Mouse (Mus musculus): ENCODE measurements at regions not wholly inside any gene's neighbourhood (a gene's known extent, or its start where the extent isn't known, plus 50 kb on each side); places are given as distances from the start of the nearest gene placed in this dataset.

DNA sequence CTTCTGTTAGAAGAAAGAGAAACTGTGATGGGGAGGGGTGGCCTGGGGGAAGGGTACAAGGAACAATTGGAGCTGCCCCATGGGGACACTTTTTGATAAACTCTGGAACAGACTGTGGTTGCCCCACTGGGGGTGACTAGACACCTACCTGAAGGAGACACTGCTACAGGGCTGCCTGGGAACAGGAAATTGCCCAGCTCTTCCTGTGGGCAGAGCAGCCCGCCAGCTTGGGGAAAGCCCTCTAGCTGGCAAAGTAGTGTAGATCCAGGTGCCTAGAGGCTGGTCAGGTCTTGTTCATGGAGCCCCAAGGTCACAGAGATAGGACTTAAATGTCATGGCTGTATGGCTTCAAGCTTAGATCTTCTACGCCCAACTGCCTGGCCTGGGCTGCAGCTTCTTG, 157.9 kb upstream of the Sdk2 start:
- no peak for DNase-seq (ENCODE audit: low spot score in 2 of 2)

DNA sequence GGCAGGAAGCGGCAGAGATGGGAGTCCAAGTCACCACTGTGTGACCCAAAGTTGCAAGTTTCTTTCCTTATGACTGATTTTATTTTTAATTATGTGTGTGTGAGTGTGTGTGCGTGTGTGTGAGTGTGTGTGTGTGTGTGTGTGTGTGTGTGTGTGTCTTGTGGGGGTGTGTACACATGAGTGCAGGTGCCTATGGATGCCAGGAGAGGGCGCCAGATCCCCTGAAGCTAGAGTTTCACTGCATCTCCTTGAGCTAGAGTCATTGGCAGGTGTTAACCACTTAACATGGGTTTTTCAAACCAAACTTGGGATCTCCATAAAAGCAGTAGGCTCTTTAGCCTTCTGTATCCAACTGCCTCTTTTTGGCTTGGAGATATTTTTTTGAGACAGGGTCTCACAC, 156.2 kb upstream of the Sdk2 start:
- DNase-seq (ENCODE audit: low spot score in 2 of 2), result no peak

DNA sequence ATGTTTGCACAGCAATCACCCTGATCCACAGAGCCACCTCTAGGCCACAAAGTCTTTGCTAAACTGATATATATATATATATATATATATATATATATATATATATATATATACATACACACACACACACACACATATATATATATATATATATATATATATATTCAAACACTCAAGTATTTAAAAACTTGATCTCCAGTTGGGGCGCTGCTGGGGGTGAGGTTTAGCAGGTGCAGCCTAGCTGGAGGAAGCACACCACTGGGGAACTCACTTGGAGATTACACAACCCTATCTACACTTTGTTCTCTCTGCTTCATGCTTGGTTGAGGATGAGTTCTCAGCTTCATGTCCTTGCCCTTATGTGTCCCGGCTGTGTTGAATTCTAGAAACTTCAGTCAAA, 153.6 kb upstream of the Sdk2 start:
- DNase-seq (ENCODE audit: low spot score in 2 of 2), result no peak

DNA sequence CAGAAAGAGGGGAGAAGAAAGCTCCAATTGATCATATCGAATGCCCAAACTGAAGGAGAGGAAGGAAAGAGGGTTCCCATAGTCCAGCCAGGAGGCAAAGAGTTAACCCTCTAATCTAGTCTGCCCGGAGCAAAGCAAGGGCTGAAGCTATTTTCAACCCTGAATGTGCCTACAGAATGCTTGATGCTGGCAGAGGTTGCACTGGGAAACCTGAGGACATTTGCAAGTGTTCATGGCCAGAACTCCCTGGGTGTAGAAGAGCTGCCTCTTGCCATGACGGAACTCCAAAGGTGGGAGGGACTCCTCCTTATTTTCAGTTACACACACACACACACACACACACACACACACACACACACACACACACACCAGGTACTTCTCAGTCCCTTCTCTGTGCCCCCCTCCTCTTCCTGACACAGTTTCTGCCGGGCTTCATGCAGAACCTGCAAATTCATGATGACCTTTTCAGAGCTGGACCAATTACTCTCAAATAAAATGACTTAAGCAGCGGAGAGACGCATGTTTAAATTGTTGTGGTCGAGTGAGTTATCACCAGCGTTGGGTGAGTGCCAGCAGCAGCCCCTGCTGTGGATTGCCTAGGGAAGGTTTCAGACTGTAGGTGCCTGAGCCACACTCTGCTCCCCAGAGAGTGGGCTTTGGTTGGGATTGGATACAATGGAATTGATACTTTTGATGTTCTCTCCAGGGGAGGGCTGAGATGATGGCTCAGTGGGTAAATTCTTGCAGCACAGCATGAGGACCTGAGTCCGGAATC, 152.1 kb upstream of the Sdk2 start:
- DNase-seq (ENCODE audit: low spot score in 2 of 2), result no peak

DNA sequence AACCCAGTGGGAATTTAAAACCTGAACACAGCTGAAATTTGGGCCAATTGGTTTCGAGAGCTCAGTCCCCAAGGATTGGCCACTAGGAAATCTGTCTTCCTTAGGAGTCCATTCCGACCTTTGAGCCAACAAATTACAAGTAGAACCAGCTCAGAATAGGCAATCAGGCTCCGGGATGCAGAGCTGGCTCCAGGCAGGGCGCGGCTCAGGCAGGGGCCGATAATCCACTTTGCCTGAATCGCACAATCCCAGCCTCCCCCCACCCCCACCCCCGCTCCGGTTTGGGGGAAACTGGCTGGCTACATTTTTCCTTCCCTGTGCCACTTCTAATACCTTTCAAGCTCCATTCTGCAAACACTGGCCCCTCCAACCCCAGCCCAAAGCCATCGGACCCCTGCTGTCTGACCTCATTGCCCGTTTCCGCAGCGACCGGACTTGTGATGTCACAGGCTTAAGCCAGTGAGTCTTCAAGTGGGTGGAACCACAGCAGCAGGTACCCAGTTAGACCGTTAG, 150.5 kb upstream of the Sdk2 start:
- DNase-seq (ENCODE audit: low spot score in 2 of 2), result no peak

DNA sequence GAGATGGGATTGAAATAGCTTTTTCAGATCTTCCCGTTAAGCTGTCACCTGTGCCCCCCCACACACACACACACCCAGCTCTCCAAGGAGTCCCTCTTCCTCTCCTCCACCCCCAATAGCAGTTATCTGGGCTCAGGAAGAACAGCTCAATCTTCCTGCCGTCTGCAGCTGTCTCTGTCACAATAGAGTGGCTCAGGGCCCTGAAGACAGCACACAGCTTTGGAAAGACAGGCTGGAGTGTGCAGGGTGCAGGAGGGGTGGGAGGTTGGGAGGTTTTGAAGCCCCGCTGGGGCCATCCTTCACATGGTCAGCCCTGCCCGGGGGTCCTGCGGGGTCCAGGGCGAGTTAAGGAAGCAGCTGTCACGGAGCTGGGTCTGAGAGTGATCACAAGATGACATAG, 149.6 kb upstream of the Sdk2 start:
- DNase-seq (ENCODE audit: low spot score in 2 of 2), result no peak

DNA sequence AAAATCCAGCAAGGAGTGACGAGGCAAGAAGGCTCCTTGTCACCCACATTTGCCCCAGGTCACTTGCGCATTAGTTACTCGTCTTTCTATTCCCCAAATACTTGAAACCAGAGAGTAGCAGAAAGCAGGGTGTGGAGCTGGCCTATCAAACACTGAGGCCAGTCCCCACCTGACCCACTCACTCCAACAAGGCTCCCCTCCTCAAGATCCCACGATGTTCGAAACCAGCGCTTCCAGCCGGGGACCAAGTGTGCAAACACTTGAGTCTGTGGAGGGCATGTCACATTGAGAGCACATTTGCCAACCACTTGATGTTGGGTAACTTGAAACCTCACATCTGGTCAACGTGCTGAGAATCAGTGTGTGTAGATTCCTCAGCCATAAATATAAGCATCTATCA, 148.4 kb upstream of the Sdk2 start:
- DNase-seq (ENCODE audit: low spot score in 2 of 2), result no peak

DNA sequence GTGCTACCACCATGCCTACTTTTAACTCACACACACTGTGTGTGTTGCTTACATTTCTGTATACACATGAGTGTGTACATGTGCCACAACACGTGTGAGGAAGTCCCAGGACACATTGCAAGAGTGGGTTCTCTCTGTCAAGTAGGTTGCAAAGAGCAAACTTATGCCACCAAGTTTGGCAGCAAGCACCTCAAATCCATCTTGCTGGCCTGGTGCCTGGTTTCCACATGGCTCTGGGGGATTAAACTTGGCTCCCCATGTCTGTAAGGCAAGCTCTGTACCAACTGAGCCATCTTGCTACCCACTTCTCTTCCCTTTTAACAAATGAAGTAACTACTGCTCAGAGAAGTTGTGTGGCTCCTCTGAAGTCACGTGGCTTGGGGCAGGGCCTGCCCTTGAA, 145.3 kb upstream of the Sdk2 start:
- peak in 1 of 2 experiments; percentile 34 for DNase-seq (ENCODE audit: low spot score in 2 of 2)

DNA sequence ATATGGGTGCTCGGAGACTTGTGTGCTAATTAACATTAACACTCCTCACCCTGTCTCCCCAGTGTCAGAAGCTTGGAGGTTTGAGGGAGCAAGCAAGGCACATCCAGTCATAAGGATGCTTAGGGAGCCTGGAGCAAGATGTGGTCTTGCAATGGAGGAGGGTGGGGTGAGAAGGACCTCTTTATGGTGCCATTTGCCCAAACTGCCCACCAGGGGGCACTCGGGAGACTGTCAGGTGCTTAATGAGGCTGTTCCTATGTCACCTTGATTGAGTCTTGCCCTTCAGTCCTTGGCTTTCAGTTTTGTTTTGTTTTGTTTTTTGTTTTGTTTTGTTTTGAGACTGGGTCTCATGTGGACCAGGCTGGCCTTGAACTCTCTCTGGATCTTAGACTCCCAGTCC, 138.3 kb upstream of the Sdk2 start:
- peak; percentile 55 to 62 for DNase-seq (ENCODE audit: low spot score in 2 of 2)

DNA sequence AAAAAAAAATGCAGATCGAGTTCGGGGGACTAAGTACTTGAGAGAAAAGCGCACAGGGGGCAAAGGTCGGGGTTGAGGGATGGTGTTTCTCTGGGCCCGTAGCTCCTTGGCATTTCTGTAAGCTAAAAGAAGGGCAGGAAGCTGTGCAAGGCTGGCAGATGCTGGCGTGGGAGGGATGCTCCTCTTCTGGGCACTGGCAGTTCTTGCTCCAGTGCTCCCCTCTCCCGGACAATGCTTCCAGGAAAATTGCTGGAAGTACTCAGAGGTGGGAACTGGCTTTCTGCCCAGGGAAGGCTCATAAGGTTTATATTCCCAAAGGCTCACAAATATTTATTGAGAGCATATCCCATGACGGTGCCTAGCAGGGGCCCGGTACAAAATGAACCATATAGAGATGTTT, 136.6 kb upstream of the Sdk2 start:
- DNase-seq (ENCODE audit: low spot score in 2 of 2), result no peak

DNA sequence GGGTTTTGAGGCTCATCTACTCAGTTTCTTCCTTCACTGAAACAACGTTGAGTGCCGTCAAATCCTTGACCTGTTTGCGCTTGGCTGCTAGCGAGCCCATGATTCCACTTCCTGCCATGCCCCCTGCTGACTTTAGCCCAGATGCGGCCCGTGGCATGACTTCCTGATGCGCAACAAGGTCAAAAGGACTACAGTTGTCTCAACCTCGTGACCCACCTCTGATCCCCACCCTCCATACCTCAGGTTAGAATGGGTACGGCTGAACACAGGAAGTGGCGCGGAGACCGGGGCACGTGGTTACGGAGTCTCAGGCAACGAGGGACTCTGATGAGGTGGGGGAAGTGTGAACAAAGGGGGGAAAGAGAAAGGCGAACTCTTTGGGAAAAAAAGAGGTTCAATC, 135.6 kb upstream of the Sdk2 start:
- no peak for DNase-seq (ENCODE audit: low spot score in 2 of 2)

DNA sequence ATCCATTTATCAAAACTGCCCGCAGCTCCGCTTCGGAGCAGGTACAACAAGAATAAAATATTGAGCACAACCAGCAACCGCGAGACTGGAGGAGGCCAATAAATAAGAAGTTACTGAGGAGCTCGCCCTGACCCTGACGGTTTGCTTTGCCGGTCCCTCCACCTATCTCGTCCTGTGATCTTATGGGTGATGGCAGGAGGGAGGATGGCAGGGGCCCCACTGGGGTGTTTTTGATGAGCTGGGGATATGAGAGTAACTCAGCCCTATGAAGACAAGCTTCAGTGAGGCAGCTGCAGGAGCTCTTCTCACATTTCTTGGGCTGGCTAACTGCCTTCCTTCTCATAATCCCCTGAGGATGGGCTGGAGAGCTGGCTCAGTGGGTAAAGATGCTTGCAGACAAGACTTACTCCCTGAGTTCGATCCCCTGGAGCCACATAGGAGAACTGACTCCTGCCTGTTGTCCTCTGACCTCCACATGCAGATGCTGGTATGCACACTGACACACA, 132.3 kb upstream of the Sdk2 start:
- no peak for DNase-seq (ENCODE audit: low spot score in 2 of 2)

DNA sequence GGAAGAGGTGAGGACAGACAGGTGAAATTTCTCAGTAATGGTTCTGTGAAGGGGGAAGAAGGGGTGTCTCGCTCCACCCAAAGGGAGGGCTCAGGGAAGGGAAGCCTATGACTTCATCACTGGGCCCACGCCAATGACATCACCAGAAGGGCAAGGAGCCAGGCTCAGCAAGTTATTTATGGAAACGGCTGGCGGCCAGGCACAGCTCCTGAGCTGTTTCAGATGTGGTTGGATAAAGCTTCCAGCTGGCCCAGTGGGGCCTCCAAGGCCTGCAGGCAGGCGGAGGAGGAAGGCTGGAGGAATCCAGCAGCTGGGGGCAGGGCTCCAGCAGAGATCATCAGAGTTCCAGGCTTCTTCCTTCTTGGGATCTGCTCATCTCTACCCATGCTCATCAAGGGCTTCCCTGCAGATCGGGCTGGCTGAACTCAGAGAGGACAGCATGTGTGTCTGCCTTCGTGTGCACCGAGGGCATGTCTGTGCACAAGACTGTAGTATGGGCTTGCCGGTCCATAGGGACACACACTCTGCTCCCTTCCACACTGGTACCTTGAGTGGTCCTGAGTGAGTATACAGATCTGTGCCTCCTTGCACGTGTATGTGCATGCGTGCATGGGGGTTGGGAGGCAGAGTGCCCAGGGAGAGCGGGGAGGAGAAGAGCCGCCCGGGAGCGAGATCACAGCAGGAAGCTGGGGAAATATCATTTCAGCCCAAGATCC, 131.6 kb upstream of the Sdk2 start:
- peak; percentile 89 to 92 for DNase-seq (ENCODE audit: low spot score in 2 of 2)

DNA sequence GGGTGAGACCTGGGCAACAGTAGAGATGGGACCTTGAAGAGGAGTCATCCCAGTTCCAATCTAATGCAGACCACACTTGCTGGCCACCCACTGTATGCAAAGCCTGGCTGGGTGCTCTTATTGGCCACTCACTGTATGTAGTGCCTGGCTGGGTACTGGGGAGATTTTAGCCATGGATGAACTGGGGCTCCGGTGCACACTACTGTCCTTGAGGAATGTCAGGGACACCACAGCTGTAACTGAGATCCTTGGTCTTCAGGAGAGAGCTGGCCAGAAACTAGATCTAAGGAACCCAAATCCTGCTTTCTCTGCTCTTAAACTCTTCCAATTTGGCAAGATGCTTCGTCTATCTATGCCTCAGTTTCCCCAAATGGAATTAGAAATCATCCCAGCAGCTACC, 128.4 kb upstream of the Sdk2 start:
- DNase-seq (ENCODE audit: low spot score in 2 of 2), result no peak

DNA sequence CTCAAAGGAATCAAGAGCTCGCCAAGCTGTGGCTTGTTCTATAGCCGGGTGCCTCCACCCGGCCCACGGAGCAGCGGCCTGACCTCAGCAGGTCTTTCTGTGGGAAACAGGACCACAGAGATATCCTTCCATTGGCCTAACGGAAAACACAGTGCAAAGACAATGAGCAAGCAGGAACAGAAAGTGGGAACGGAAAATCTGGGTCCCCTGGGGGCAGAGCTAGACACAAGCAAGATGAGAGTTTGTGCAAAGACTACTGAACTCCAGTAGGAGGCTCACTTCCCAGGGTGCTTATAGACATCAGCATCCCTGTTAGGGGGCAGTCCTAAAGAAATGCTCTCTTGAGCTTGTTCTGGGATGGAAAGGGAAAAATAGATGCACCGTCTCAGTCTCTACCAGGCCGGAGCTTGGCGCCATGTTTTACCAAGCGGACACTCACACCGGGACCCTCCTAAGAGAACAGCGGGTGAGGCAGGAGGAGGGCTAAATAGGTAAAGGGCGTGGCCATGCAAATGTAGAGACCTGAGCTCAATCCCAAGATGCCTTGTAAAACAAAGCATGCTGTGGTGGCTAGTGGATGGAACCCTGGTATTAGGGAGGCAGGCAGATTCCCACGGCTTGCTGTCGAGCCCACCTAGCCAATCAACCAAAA, 127.3 kb upstream of the Sdk2 start:
- no peak for DNase-seq (ENCODE audit: low spot score in 2 of 2)

DNA sequence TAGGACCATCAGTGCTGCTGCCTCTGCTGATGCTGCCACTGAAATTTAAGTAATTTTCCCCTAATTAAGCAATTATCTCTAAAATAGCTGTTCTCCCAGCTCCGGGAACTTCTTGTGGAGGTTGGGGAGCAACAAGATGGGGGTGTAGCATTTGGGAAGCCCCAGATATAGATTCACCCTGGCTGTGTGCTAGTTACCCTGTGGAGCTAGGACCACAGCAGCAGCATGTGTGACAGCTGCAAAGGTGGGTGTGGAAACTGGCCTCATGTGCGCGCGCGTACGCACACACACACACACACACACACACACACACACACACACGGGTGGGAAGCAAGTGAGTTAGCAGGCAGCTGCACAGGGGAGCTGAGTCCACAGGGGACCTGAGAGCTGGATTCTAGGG, 126.2 kb upstream of the Sdk2 start:
- no peak for DNase-seq (ENCODE audit: low spot score in 2 of 2)

DNA sequence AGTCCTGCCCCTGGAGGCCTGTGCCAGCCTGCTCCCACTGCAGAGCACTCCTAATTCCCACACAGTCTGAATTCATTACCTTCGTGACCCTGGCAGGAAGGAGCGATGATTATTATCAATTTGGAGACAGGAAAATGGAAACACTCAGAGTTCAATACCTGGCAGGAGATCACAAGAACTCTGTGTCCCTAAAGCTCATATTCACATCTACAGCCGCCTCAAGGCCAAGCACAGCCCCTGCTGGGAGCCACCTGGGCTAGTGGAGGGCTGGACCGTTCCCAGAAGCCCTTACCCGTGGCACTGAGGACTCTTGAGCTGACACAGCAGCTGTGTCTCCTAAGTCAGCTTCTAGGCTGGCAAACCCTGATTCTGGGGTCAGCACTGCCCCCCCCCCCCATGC, 124.8 kb upstream of the Sdk2 start:
- DNase-seq (ENCODE audit: low spot score in 2 of 2), result no peak

DNA sequence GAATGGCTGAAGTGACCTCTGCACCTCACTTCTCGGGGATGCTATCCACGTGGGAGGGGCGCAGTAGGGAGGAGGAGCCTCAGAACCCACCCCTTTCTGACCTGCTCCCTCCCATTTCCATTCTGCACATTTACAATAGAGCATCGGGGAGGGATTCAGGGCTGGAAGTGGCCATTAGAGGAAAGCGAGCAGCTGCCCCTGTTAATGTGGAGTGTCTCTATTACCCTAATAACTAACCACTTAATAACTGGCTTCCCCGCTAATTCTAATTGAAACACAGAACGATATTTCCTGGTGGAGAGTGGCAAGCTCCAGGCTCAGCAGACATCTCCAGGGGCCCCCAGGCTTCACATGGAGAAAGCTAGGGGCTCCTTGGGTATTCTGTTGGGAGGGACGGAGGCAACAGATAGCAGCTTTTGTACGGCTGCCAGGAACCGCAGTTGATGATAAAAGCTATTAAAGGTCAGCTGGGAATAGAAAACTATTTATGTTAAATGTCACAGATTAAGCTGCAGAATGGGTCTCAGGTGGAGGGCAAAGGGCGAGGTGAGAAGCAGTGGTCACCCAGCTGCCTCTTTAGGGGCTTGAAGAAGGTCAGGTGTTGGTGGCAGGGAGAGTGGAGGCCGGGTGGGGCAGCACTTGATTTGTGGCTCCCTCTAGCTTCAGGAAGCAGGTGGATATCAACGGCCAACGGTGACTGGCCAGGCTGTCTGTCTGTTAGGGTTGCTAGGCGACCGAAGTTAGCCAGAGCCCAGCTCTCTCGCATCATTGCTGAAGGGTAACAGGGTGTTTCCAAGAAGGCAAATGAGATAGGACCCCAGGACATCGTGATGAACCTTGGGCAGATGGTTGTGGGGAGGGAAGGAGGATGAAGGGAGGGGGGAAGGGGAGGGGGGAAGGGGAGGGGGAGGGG, 118.4 kb upstream of the Sdk2 start:
- DNase-seq (ENCODE audit: low spot score in 2 of 2), result peak; percentile 35 to 48

DNA sequence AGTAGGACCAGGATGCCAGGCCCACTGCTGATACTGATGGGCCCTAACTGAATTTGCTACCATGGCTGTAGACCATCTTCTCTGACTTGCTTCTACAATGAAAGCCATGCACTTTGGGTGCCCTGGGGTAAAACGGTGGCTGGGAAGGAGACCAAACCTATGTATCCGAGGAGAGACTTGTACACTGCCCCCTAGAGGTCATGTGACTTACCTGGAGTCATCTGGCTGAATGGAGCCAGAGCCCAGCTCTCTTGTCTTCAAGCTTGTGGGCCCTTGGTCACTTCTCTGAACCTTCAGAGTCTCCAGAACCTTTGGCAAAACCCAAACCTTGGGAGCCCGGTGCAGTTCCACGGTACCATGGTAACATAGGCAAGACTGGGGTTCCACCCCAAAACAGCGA, 117.6 kb upstream of the Sdk2 start:
- DNase-seq (ENCODE audit: low spot score in 2 of 2), result no peak

DNA sequence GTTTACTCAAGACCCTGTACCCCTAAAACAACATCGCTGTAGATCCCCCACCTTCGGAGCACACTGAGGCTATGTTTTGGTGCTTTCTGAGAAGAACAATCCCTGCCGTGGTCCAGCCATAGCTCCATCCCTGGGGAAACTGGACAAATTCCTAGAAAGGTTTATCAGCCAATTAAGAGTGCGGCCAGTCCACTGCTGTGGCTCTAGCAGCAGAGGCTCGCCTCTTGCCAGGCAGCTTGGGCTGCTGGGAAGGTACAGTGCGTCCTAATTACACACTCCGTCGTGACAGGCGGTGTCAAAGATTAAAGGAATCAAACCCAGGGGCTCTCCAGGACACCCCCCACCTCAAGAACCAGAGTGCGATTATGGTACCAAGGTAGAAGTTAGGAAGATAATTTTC, 116.4 kb upstream of the Sdk2 start:
- DNase-seq (ENCODE audit: low spot score in 2 of 2), result no peak

All from adrenal gland, adult 18-20 months (tissue).